Mouse (Mus musculus): Measurements from ENCODE around the gene Rad51b.

The Rad51b gene

DNA sequence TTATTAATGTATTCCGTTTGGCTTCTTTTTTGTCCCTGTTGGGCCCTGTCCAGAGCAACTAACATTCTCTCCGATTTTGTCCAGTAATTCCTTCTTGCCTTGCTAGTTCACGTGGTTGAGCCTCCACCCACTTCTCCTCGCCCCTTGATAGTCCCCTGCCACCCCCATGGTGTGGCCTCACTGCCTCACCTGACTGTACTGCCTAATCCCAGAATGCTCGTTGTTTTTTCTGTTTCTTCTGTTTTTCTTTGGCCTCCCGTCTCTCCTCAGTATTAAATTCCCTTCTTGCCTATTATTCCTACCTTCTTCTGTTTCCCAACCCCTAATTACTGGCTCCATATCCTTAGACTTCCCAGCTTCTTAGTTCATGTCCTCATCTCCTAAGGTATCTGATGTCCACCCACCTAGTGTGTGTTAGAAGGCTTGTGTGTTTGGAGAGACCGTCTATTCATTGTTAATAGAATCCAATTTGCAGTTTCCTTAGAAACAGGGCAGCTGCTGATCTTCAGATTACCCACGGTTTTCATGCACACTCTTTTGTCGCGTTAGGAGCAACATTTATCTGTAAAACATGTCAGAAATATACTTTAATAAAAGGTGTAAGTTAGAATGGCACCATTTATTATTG is 233.3 kb downstream of the Rad51b start:
- DNase-seq (ENCODE audit: low spot score in 2 of 2) = no peak

DNA sequence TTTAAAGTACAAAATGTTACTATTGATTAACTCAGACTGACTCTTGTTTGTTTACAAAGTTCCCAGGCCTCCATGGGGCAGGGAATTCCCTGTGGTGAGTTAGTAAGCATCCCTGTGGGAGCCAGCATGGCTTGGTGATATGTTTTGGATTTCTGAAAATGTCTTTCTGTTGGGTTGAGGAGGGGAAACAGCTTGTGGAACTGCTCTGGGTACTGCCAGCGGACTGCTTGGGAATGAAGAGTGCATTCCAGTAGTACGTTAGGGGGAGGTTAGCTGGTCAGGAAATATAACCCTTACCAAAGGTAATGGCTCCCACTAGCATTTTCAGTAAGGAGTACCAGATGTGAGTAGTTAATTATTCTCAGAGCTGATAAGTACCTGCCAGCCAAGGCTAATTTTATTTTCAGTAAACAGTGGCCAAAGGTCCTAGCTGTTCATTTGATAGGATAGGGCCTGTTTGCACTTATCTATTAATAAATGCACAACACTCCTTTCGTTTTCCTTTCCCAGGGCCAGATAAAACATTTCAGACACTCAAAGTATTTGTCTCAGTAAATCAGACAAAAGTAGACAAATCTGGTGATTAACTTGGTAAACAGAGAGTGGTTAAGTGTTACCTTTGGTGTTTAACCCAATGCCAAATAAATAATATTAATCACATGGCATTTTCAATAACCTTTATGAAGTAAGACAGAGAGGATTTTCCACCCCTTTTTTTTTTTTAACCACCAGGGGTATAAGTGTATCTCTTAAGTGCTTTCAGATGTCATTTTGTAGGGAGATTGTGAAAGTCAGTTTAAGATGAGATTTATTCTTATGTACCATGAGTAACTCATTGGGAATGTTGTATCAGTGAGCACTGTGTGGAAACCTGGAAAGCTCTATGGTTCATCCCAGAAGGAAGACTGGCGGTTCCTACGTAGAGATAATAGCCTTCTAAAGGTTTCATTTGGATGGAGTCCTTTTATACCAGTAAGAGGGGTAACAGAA is 235.0 kb downstream of the Rad51b start:
- DNase-seq (ENCODE audit: low spot score in 2 of 2) = no peak

DNA sequence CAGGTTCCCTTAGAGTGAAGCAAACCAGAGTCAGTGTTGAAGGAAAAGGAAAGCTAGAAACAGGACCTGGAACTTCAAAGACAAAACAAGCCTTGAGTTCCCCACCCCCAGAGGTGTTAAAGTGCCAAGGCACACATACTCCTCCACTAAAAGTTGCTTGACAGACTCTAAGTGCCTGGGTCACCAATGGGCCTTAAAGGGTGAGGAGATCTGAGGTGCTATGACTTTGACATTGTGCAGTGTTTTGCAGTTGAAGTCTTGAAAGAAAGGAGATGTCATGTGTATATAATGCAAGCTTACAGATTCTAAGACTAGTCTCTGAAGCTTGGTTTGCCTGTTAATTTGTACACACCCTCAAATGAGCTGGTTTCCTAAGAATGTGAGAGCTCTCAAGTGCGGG is 237.7 kb downstream of the Rad51b start:
- no peak for DNase-seq (ENCODE audit: low spot score in 2 of 2)

DNA sequence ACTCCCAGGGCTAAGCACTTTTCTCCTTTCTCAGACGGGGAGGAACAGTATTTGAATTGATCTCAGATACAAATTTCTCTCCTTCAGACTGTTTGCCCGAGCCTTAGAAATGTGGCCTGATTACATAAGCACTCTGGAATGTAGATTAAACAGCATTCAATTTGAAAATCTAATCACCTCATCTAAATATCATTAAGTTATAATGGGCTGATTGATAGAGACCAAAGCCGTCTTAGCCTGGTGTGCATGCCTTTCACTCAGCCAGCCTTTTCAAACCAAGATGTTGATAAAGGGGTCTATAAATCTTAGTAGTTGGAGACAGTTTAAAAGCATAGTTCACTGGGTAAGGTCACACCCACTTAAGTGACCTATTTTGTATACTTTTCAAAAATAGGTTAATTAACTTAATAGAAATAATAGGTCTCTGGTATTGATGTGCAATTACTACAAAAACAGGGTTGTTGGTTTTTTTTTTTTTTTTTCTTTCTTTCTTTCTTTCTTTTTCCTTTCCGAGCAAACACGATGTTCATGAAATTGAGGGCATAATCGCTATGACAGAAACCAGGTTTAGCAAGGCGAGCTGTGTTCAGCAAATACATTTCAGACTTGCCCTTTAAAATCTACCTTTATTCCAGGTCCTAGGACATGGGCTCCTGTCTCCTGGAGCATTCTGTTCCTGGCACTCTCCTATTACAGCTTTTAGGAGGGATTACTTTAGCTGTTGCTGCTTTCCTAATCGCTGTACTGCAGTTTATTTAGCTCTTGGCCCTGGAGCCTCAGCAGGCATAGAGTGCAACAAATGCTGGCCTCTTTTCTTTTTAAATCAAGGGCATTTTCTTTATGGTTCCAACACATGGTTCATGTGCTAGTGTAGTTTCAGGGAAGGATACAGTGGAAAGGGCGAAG is 238.7 kb downstream of the Rad51b start:
- DNase-seq (ENCODE audit: low spot score in 2 of 2) = no peak

DNA sequence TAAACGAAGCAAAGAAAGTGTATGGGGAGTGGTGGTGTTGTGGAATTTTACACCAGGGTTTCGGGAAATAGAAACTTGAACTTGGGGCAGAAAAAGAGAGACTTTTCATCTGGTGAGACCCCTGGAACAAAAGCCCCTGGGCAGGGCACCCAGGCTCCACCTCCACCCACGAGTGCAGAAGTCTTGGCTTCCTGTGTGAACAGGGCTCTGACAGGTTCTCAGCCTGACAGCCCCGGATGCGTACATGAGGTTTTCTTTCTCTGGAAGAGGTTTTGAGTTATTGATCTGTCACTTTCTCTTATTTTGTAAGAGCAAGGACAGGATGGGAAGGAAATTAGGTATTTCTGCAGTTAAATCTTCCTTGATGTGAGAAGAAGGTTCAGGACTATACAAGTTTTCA is 243.1 kb downstream of the Rad51b start:
- DNase-seq (ENCODE audit: low spot score in 2 of 2) = no peak

- DNase-seq (ENCODE audit: low spot score in 2 of 2) = no peak
Observed at GRCm38 (mm10) chr12:79541581-79541980, 244.5 kb downstream of the Rad51b start.

DNA sequence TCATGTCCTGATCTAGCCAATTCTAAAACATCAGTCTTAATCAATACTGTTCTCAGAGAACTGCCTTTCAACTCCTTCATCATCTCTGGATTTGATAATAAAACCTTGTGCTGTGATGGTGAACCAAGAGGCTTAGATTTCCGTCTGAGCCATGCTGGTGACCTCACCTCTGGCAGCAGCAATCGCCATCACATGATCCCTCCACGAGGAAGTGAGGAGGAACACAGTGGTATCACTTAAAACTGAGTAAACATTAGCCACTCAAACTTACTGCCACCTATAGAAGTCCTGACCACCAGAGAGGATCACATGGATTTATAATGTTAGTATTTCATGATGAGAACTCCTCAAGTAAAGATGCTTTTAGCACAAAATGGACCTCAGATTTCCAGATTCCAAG is 248.0 kb downstream of the Rad51b start:
- no peak for DNase-seq (ENCODE audit: low spot score in 2 of 2)

- DNase-seq (ENCODE audit: low spot score in 2 of 2) = no peak
Observed at GRCm38 (mm10) chr12:79547556-79547955, 250.5 kb downstream of the Rad51b start.

- DNase-seq (ENCODE audit: low spot score in 2 of 2) = no peak
Observed at GRCm38 (mm10) chr12:79548607-79549330, 251.7 kb downstream of the Rad51b start.

- no peak for DNase-seq (ENCODE audit: low spot score in 2 of 2)
Observed at GRCm38 (mm10) chr12:79550049-79550682, 253.1 kb downstream of the Rad51b start.

- no peak for DNase-seq (ENCODE audit: low spot score in 2 of 2)
Observed at GRCm38 (mm10) chr12:79551274-79551673, 254.2 kb downstream of the Rad51b start.

GRCm38 (mm10) chr12:79553056-79553455 is 256.0 kb downstream of the Rad51b start:
- DNase-seq (ENCODE audit: low spot score in 2 of 2) = no peak

DNA sequence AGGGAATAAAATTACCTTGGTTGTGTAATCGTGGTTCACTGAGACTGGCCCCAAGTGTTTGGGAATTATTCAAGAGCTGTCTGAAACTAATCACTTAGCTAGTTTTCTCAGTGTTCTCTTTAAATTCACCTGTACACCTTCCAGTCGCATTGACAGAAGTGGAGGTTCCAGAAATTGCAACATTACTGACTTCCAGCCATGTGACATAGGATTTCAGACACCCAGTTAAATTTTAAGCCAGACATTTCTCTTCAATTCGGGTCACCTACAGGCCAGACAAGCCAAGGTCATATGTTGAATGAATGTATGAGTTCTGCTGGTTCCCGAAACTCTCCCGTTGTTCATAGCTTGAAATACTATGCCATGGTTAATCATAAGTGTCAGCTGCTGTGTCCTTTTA is 260.8 kb downstream of the Rad51b start:
- no peak for DNase-seq (ENCODE audit: low spot score in 2 of 2)

- DNase-seq (ENCODE audit: low spot score in 2 of 2) = no peak
Observed at GRCm38 (mm10) chr12:79558711-79559110, 261.6 kb downstream of the Rad51b start.

- no peak for DNase-seq (ENCODE audit: low spot score in 2 of 2)
Observed at GRCm38 (mm10) chr12:79559410-79560015, 262.4 kb downstream of the Rad51b start.

DNA sequence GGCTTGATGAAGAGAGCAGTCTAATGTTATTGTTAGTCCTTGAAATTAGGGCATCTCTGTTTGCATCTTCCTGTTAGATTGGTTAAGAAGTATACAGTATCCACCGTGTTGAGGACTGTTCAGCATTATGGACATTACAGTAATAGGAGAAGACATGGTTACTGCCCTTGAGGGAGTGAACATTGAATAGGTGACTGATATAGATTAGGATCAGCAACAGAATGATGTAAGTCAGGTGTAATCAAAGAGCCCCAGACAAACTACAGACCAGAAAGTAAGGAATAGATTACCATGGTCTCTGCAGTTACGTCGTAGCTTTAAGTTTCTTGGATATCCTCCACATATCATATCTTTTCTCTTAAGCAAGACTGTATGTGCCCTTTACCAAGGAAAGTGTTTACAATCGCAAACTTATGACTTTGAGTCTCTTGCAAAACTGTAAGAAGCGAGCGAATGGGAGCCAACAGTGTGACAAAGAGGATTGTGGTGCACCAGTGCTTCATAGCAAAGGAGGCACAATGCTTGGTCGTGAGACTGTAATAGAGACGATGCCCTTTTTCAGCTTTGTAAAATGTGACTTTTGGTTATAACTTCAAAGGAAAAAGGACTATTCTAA is 263.1 kb downstream of the Rad51b start:
- no peak for DNase-seq (ENCODE audit: low spot score in 2 of 2)

- DNase-seq (ENCODE audit: low spot score in 2 of 2) = no peak
Observed at GRCm38 (mm10) chr12:79560893-79561292, 263.8 kb downstream of the Rad51b start.

DNA sequence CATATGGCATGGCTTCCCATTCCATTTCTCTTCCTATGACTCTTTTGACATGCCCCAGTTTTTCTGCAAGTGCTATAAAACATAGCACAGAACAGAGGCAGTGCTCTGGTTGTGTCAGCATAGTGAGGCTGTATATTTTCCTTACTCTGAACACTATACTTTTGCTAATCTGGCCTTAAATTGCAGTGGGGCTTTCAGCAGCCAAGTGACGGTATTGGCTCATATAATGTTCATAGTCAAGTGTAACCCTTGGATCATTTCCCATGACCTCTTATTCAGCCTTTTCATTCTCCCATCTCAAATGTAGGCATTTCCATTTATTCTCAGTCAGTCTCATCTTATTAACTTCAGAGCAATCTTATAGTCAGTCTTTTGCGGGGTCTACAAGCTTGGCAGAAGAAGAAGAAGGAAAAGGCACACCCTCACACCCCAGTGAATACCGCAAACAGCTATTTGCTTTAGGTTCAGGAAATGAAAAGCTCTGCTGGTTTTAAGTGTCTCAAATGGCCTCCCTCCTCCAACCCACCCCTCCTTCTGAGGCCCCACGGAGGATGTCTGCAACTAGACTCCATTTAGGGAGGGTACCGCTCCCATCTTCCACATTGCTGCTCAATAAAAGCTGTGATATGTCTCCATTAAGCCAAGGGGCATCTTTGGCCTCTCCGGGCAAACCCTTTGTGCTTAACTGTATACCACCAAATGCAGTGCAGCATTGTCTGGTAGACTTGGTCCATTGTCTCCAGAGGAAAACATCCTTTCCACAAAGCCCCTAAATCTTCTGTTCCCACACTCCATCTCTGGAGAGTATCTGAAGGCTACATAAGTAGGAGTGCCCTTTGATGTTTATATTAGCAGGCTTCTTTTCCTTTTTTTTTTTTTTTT is 277.3 kb downstream of the Rad51b start:
- no peak for DNase-seq (ENCODE audit: low spot score in 2 of 2)

GRCm38 (mm10) chr12:79575041-79575541 is 278.0 kb downstream of the Rad51b start:
- no peak for DNase-seq (ENCODE audit: low spot score in 2 of 2)
